In the genomic region with DNA sequence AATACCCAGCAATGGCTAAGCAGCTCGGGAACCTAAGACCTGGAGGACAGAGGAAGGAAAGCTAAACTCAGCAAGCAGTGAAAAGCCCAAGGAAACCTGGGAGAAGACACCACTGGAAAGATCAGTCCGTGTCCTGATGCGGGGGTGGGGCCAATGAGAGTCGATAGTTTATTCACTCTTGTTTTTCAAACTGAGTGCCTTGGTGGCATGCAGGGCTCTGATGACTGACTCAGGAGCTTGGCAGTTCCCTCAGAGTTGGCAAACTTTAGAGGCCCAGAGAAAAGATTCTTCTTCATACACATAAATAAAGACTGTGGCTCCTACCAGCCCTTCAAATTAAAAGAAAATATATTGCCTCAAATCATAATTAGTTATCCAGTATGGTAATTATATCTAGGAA, we compare ENCODE assay signal across 17 mouse cellular contexts.
"Had no signal": no experiment of that assay in that cellular context is flagged by ENCODE, and none has a peak within 500 bp of the region (broad histone marks: within the 10 kb centered on the region; RNA-seq: fewer than 3 reads in every experiment).

No protein-coding gene starts in this region.

- H3K4me2 ChIP-seq: lung, embryonic 15.5 days; midbrain, embryonic 11.5 days; midbrain, embryonic 13.5 days; midbrain, embryonic 15.5 days; neural tube, embryonic 12.5 days; stomach, embryonic 15.5 days had no signal

- H3K36me3 ChIP-seq: lung, embryonic 15.5 days; midbrain, embryonic 13.5 days; midbrain, embryonic 15.5 days; neural tube, embryonic 12.5 days; stomach, embryonic 15.5 days had no signal

- H3K27me3 ChIP-seq: lung, embryonic 15.5 days; midbrain, embryonic 15.5 days; neural tube, embryonic 12.5 days; stomach, embryonic 15.5 days had no signal

- H3K9ac ChIP-seq: lung, embryonic 15.5 days; midbrain, embryonic 13.5 days; midbrain, embryonic 15.5 days; neural tube, embryonic 12.5 days; stomach, embryonic 15.5 days had no signal

- H3K4me3 ChIP-seq: lung, embryonic 15.5 days; megakaryocyte, embryonic 14.5 days; midbrain, embryonic 13.5 days; midbrain, embryonic 15.5 days; neural tube, embryonic 12.5 days; stomach, embryonic 15.5 days had no signal

- H3K4me1 ChIP-seq: lung, embryonic 15.5 days; midbrain, embryonic 13.5 days; midbrain, embryonic 15.5 days; neural tube, embryonic 12.5 days; stomach, embryonic 15.5 days had no signal

- DNase-seq: lung, adult 2 months; lung, postnatal 14 days; lung, postnatal 36 days; right cerebral cortex, postnatal 14 days; thymus, adult 2 months; thymus, postnatal 14 days; thymus, postnatal 36 days had no signal

- ATAC-seq: lung, postnatal 0 days; midbrain, embryonic 13.5 days; midbrain, embryonic 15.5 days had no signal

- H3K27ac ChIP-seq: lung, embryonic 15.5 days; macrophage; midbrain, embryonic 13.5 days; midbrain, embryonic 15.5 days; neural tube, embryonic 12.5 days; stomach, embryonic 15.5 days; stomach, postnatal 0 days had no signal

- H3K9me3 ChIP-seq: lung, embryonic 15.5 days; megakaryocyte, embryonic 14.5 days; midbrain, embryonic 13.5 days; midbrain, embryonic 15.5 days; neural tube, embryonic 12.5 days; stomach, embryonic 15.5 days had no signal
